In the genomic region with DNA sequence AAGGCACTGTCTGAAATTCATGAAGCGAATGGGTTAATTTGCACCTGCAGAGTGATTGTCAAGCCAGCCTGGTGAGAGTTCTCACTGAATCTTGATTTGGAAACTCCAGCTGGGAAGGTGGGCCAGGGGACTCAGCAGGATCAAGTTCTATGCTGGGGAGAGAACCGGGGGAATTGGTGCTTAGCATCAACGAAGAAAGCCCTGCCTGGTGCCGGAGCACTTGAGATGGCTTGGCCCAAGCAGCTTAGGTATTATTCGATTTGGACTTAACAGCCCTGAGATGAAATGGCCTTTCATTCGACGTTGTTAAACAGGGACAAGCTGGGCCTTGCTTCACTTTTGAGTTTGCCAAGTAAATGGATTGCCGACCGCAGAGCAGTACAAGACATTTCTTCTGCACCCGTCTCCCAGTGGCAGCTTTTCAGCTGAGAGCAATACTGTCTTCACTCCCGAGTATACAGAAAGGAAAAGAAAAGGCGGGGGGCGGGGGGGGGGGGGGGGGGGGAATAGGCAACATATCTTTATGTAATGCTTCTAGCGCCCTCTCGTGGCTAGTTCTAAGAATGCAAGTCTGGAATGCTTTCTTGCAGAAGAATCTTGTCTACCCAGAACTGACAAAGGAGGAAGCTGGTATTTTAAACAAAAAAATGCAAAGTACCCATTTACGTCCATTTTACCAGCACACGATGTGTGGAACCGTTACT, we compare ENCODE assay signal across 8 mouse cellular contexts.
DNase-seq lines count a peak whose midpoint lies in the region; ATAC-seq and TF ChIP-seq lines count a peak whose summit lies in the region.

No protein-coding gene starts in this region.

- H3K4me2 ChIP-seq in hindbrain, postnatal 0 days (ENCODE audit: low read depth, low read length) = peak overlapping the region; percentile 50

- H3K27ac ChIP-seq in hindbrain, postnatal 0 days = peak overlapping the region; percentile 48; the same call in 1 of the 2 replicates

- H3K9ac ChIP-seq in hindbrain, postnatal 0 days (replicated peaks; ENCODE audit: low read length) = 0 out of 2 replicates have a peak overlapping the region, but pooled peaks have one; percentile 10

- peak overlapping the region; percentile 21; the same call in 1 of the 2 replicates for H3K4me3 ChIP-seq in hindbrain, postnatal 0 days (ENCODE audit: low read length)

- H3K4me1 ChIP-seq in hindbrain, postnatal 0 days (ENCODE audit: insufficient read depth, low read length) = 0 out of 2 replicates have a peak, but pooled peaks cover 5% of the 10 kb centered on the region

- TF ChIP-seq CTCF in hindbrain, postnatal 0 days (IDR thresholded peaks at IDR 0.05; ENCODE audit: low read depth) = peak; percentile 66

- no peaks in the 10 kb centered on the region for H3K36me3 ChIP-seq in hindbrain, postnatal 0 days (ENCODE audit: insufficient read depth, low read length)

- H3K9me3 ChIP-seq in hindbrain, postnatal 0 days (ENCODE audit: low read length) = no peaks in the 10 kb centered on the region

- WGBS in hindbrain, postnatal 0 days = 1% methylated on average over 15 of the region's 18 CpGs

- DNase-seq in WW6 (ENCODE audit: low read depth, low spot score) = peak; percentile 20
- DNase-seq in cerebellum, postnatal 4 days (ENCODE audit: low spot score in 2 of 2) = peak; percentile 78 to 92
- peak; percentile 88 for DNase-seq in gastrocnemius, postnatal 10 days
- DNase-seq in hindbrain, postnatal 0 days (ENCODE audit: low spot score) = peak; percentile 97
- DNase-seq in left cerebral cortex, adult 11 months (ENCODE audit: low spot score) = peak; percentile 74
- peak; percentile 77 for DNase-seq in lung, postnatal 25 days (ENCODE audit: low spot score)
- DNase-seq in retina, postnatal 7 days (ENCODE audit: low read depth, low spot score) = peak; percentile 79
- peak; percentile 69 for DNase-seq in urinary bladder, postnatal 10 days (ENCODE audit: low spot score)

- peak; percentile 84 for ATAC-seq in hindbrain, postnatal 0 days

- H3K27me3 ChIP-seq in hindbrain, postnatal 0 days (ENCODE audit: insufficient read depth, low read length) = no peaks in the 10 kb centered on the region

Comparison
In these comparisons a context has a peak if more than half of its experiments do, and no peak if none do; other contexts are left out.
1. Peak in every context shown above with its lines: DNase-seq, ATAC-seq, H3K4me3 ChIP-seq and H3K27ac ChIP-seq.
2. DNase-seq: peak in every context shown above with its lines; median percentile 97 in hindbrain, postnatal 0 days; 88 in gastrocnemius, postnatal 10 days; 85 in cerebellum, postnatal 4 days; 79 in retina, postnatal 7 days; 77 in lung, postnatal 25 days; 74 in left cerebral cortex, adult 11 months; 69 in urinary bladder, postnatal 10 days; 20 in WW6.